ENCODE assay signal across 18 mouse cellular contexts in the genomic region with DNA sequence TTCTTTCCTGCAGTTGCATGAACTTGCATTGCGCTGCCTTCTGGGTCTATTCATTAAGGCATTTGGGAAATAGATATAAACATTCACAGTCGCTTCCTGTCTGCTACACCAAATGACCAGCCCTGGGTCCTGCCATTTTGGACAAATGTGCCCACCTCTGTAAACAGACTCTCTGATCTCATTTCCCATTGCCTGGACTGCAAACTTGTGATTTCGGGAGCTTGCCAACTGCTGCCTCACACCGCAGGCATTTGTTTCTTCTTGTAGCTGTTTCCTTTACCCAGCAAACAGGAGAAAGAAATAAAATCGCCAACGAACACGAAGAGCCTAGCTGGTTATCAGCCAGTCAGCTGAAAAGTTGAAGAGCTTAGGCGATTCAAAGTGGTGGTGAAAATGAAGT.
"Had no signal": no experiment of that assay in that cellular context is flagged by ENCODE, and none has a peak within 500 bp of the region (broad histone marks: within the 10 kb centered on the region; RNA-seq: fewer than 3 reads in every experiment).

No protein-coding gene starts in this region.

- H3K4me3 ChIP-seq: limb, embryonic 10.5 days; limb, embryonic 13.5 days; liver, embryonic 12.5 days; liver, embryonic 15.5 days; midbrain, embryonic 12.5 days; midbrain, embryonic 15.5 days; myocyte; neural tube, embryonic 13.5 days had no signal

- H3K9ac ChIP-seq: limb, embryonic 13.5 days; liver, embryonic 12.5 days; liver, embryonic 15.5 days; midbrain, embryonic 12.5 days; midbrain, embryonic 15.5 days; neural tube, embryonic 13.5 days had no signal

- DNase-seq: kidney, adult 18-20 months; kidney, adult 9 months; kidney, postnatal 14 days; kidney, postnatal 4 days; layer of hippocampus, adult 9-11 months; liver; thymus, adult 18-20 months; thymus, postnatal 36 days had no signal

- H3K36me3 ChIP-seq: limb, embryonic 10.5 days; limb, embryonic 13.5 days; liver, embryonic 12.5 days; liver, embryonic 15.5 days; midbrain, embryonic 12.5 days; midbrain, embryonic 15.5 days; neural tube, embryonic 13.5 days had no signal

- H3K9me3 ChIP-seq: limb, embryonic 10.5 days; limb, embryonic 13.5 days; liver, embryonic 12.5 days; liver, embryonic 15.5 days; midbrain, embryonic 12.5 days; midbrain, embryonic 15.5 days; neural tube, embryonic 13.5 days had no signal

- ATAC-seq: inflammation-experienced regulatory T-cells, adult 6 months; intestine, embryonic 16.5 days; liver, embryonic 12.5 days; midbrain, embryonic 15.5 days had no signal

- H3K4me2 ChIP-seq: limb, embryonic 13.5 days; liver, embryonic 12.5 days; liver, embryonic 15.5 days; midbrain, embryonic 12.5 days; midbrain, embryonic 15.5 days; neural tube, embryonic 13.5 days had no signal

- H3K27me3 ChIP-seq: liver, embryonic 12.5 days; liver, embryonic 15.5 days; midbrain, embryonic 15.5 days had no signal

- H3K4me1 ChIP-seq: liver, embryonic 12.5 days; liver, embryonic 15.5 days had no signal

- H3K27ac ChIP-seq: limb, embryonic 10.5 days; limb, embryonic 13.5 days; liver, embryonic 12.5 days; liver, embryonic 15.5 days; midbrain, embryonic 12.5 days; midbrain, embryonic 15.5 days; neural tube, embryonic 13.5 days had no signal
